Mouse (Mus musculus): ENCODE results near the gene Msi2.

- TF ChIP-seq CTCF (IDR thresholded peaks at IDR 0.05; ENCODE audit: low read depth) (no peak), EP300 (IDR thresholded peaks at IDR 0.05; ENCODE audit: low read depth) (no peak)
Measured at GRCm38 (mm10) chr11:88502566-88502965, 215.7 kb downstream of the Msi2 start.
